Mouse (Mus musculus) neural tube, embryonic 14.5 days (tissue): ENCODE data around the gene Pnldc1. TPM values are rescaled to one million over a fixed set of nuclear protein-coding genes. Genes with fewer than 3 reads are reported as not detected.
"Not testable (repeated sequence)": the region's sequence is repeated elsewhere in the genome, so short reads cannot be mapped to it uniquely, and the experiment has no call there.

Source experiments
- ATAC-seq: fragments of 200-750 bp; cut with Nextera tagmentation; 2 replicates; pipeline ENCODE4 v1.8.0; 2017; ENCODE audit warnings: low read depth, mild to moderate bottlenecking, moderate TSS enrichment, moderate library complexity
- H3K27ac ChIP-seq: fragments of 300-500 bp; sonication (generic); 2 replicates; pipeline ENCODE4 v1.5.1; 2014; ENCODE audit warnings: low read depth, mild to moderate bottlenecking, control low read depth, low read length, moderate library complexity, mixed read lengths
- H3K27me3 ChIP-seq: fragments of 300-500 bp; sonication (generic); 2 replicates; pipeline ENCODE4 v1.6.1; 2014; ENCODE audit warnings: low read length; ENCODE audit not compliant: control insufficient read depth, insufficient read depth
- H3K36me3 ChIP-seq: fragments of 300-500 bp; sonication (generic); 2 replicates; pipeline ENCODE4 v1.6.1; 2014; ENCODE audit warnings: low read length, mixed read lengths; ENCODE audit not compliant: control insufficient read depth, insufficient read depth
- H3K4me1 ChIP-seq: fragments of 300-500 bp; sonication (generic); 2 replicates; pipeline ENCODE4 v1.6.1; 2014; ENCODE audit warnings: low read length; ENCODE audit not compliant: control insufficient read depth, insufficient read depth
- H3K4me2 ChIP-seq: fragments of 300-500 bp; sonication (generic); 2 replicates; pipeline ENCODE4 v1.6.1; 2014; ENCODE audit warnings: mild to moderate bottlenecking, low read depth, low read length, control low read depth
- H3K4me3 ChIP-seq: fragments of 300-500 bp; sonication (generic); 2 replicates; pipeline ENCODE4 v1.5.1; 2014; ENCODE audit warnings: low read depth, low read length, control low read depth, mixed read lengths
- H3K9ac ChIP-seq: fragments of 300-500 bp; sonication (generic); replicated peaks from 2 replicates; pipeline ENCODE4 v1.6.1; 2014; ENCODE audit warnings: low read depth, mild to moderate bottlenecking, control low read depth, low read length, mixed read lengths
- H3K9me3 ChIP-seq: fragments of 300-500 bp; sonication (generic); 2 replicates; pipeline ENCODE4 v1.6.1; 2016; ENCODE audit warnings: low read length; ENCODE audit not compliant: control insufficient read depth
- WGBS: fragments of 180-500 bp; shearing (Covaris S2); extraction: QIAGEN DNeasy Blood & Tissue Kit; methylation state at CpG from one replicate; pipeline ENCODE4 v1.1.7; 2014; 5-methylcytosine and 5-hydroxymethylcytosine counted together
- polyA plus RNA-seq: library from polyadenylated mRNA; unstranded; fragments of >200 nt; fragmentation: Nextera tagmentation; extraction: Ambion mirVana; gene quantifications from 2 replicates; pipeline ENCODE4 v1.2.1, GENCODE M21; 2014

Pnldc1 gene
- 1.6 and 2.0 TPM in 2 replicates for polyA plus RNA-seq

- H3K9ac ChIP-seq, result no peak within 1 kb of the TSS
- H3K4me1 ChIP-seq, result no peaks in the 10 kb centered on the region; the same call in 1 of the 2 replicates
- H3K9me3 ChIP-seq, result no peaks in the 10 kb centered on the region
- H3K27me3 ChIP-seq, result no peaks in the 10 kb centered on the region
- no peak within 1 kb of the TSS for H3K4me3 ChIP-seq
- H3K36me3 ChIP-seq, result peaks cover 31% of the 10 kb centered on the region; the same call in 1 of the 2 replicates
- H3K27ac ChIP-seq, result no peak within 1 kb of the TSS
- ATAC-seq, result no peak
- WGBS, result 84% methylated on average over 35 of the region's 35 CpGs
- no peak within 1 kb of the TSS for H3K4me2 ChIP-seq
Measured at GRCm38 (mm10) chr17:12909361-12910280, at the start of gene Pnldc1. TSS of gene Pnldc1 (minus strand) at chr17:12910230.

GRCm38 (mm10) chr17:12959377-12959776 lies 49.3 kb upstream of the Pnldc1 start:
- not testable (repeated sequence) for H3K9ac ChIP-seq, ATAC-seq, H3K27ac ChIP-seq, H3K9me3 ChIP-seq, H3K27me3 ChIP-seq, H3K4me3 ChIP-seq
- 30% methylated on average over 1 of the region's 2 CpGs for WGBS
- Histone ChIP-seq H3K36me3 (peaks cover 12% of the 10 kb centered on the region), H3K4me1 (peaks cover 10% of the 10 kb centered on the region), H3K4me2 (peak overlapping the region; percentile 37; the same call in 1 of the 2 replicates)

GRCm38 (mm10) chr17:12956664-12957063 lies 46.6 kb upstream of the Pnldc1 start:
- no peak for ATAC-seq
- H3K9ac ChIP-seq, result no peak overlapping the region
- WGBS, result 94% methylated on average over 8 of the region's 8 CpGs

GRCm38 (mm10) chr17:12949669-12950068 lies 39.6 kb upstream of the Pnldc1 start:
- 95% methylated on average over 5 of the region's 5 CpGs for WGBS
- no peak overlapping the region for H3K9ac ChIP-seq
- H3K4me3 ChIP-seq, result no peak overlapping the region
- no peak overlapping the region for H3K4me2 ChIP-seq
- no peaks in the 10 kb centered on the region for H3K4me1 ChIP-seq
- no peak for ATAC-seq
- H3K27ac ChIP-seq, result no peak overlapping the region
- H3K9me3 ChIP-seq, result no peaks in the 10 kb centered on the region
- no peaks in the 10 kb centered on the region for H3K27me3 ChIP-seq
- peaks cover 52% of the 10 kb centered on the region for H3K36me3 ChIP-seq

More at GRCm38 (mm10) chr17:12956664-12957063, 46.6 kb upstream of the Pnldc1 start:
- no peaks in the 10 kb centered on the region for H3K27me3 ChIP-seq
- no peak overlapping the region for H3K4me2 ChIP-seq
- peaks cover 10% of the 10 kb centered on the region for H3K4me1 ChIP-seq
- no peak overlapping the region for H3K27ac ChIP-seq
- peaks cover 21% of the 10 kb centered on the region for H3K36me3 ChIP-seq
- no peak overlapping the region for H3K4me3 ChIP-seq
- H3K9me3 ChIP-seq, result no peaks in the 10 kb centered on the region

GRCm38 (mm10) chr17:12942459-12943162 lies 32.6 kb upstream of the Pnldc1 start:
- H3K4me2 ChIP-seq, result no peak overlapping the region
- H3K4me3 ChIP-seq, result no peak overlapping the region
- H3K4me1 ChIP-seq, result 0 out of 2 replicates have a peak, but pooled peaks cover 4% of the 10 kb centered on the region
- H3K27me3 ChIP-seq, result no peaks in the 10 kb centered on the region
- no peak overlapping the region for H3K27ac ChIP-seq
- no peak for ATAC-seq
- WGBS, result 90% methylated on average over 6 of the region's 6 CpGs
- peaks cover 31% of the 10 kb centered on the region for H3K36me3 ChIP-seq
- no peaks in the 10 kb centered on the region for H3K9me3 ChIP-seq
- H3K9ac ChIP-seq, result no peak overlapping the region

GRCm38 (mm10) chr17:12941543-12942260 lies 31.7 kb upstream of the Pnldc1 start:
- no peak for ATAC-seq
- H3K27me3 ChIP-seq, result no peaks in the 10 kb centered on the region
- no peak overlapping the region for H3K27ac ChIP-seq
- H3K4me3 ChIP-seq, result no peak overlapping the region
- WGBS, result 81% methylated on average over 8 of the region's 8 CpGs
- peaks cover 30% of the 10 kb centered on the region for H3K36me3 ChIP-seq
- H3K4me2 ChIP-seq, result no peak overlapping the region
- no peak overlapping the region for H3K9ac ChIP-seq
- H3K4me1 ChIP-seq, result 0 out of 2 replicates have a peak, but pooled peaks cover 4% of the 10 kb centered on the region
- no peaks in the 10 kb centered on the region for H3K9me3 ChIP-seq

- H3K4me2 ChIP-seq, result peak within 1 kb of the TSS; percentile 36
- H3K9ac ChIP-seq, result no peak within 1 kb of the TSS
- 21% methylated on average over 24 of the region's 27 CpGs for WGBS
- ATAC-seq, result peak; percentile 19; the same call in 1 of the 2 replicates
- H3K27ac ChIP-seq, result no peak within 1 kb of the TSS
- H3K4me3 ChIP-seq, result no peak within 1 kb of the TSS
- no peaks in the 10 kb centered on the region for H3K9me3 ChIP-seq
- peaks cover 20% of the 10 kb centered on the region; the same call in 1 of the 2 replicates for H3K36me3 ChIP-seq
- no peaks in the 10 kb centered on the region for H3K27me3 ChIP-seq
- H3K4me1 ChIP-seq, result 0 out of 2 replicates have a peak, but pooled peaks cover 4% of the 10 kb centered on the region
Measured at GRCm38 (mm10) chr17:12940151-12940805, 30.2 kb upstream of the Pnldc1 start, which contains the start of gene Acat3. TSS of gene Acat3 (minus strand) at chr17:12940600.
